Mouse (Mus musculus): Measurements from ENCODE around the gene Acad8.

- TF ChIP-seq CTCF (IDR thresholded peaks at IDR 0.05; ENCODE audit: low read depth): no peak
- no peak for TF ChIP-seq EP300 (IDR thresholded peaks at IDR 0.05; ENCODE audit: low read depth)
Observed at GRCm38 (mm10) chr9:27005933-27006332, 6.6 kb upstream of the Acad8 start.
